Mouse (Mus musculus) adrenal gland, adult 18-20 months (tissue): ENCODE data around the gene Tnk2. TPM values are rescaled to one million over a fixed set of nuclear protein-coding genes. Genes with fewer than 3 reads are reported as not detected.

Experiments
- DNase-seq, 2 experiments: peaks; one replicate each; pipeline ENCODE4 v3.0.0; 2021 to 2022; ENCODE audit warnings: low spot score in 2 of 2
- total RNA-seq, 2 experiments: library from RNA; stranded (reverse); gene quantifications; 1 replicate in 1 of 2; 2 replicates in 1 of 2; pipeline ENCODE4 v1.2.3; 2021

The Tnk2 gene
- total RNA-seq, 2 experiments from 2014 or later = 29.9 to 33.1 TPM

- DNase-seq = no peak
Observed at GRCm38 (mm10) chr16:32707111-32707823, 63.6 kb downstream of the Tnk2 start.

- DNase-seq = no peak
Observed at GRCm38 (mm10) chr16:32707824-32708456, 64.3 kb downstream of the Tnk2 start.

GRCm38 (mm10) chr16:32708457-32709033, 64.9 kb downstream of the Tnk2 start:
- DNase-seq = no peak

GRCm38 (mm10) chr16:32709116-32709515, 65.4 kb downstream of the Tnk2 start:
- no peak for DNase-seq

GRCm38 (mm10) chr16:32710426-32711070, 66.9 kb downstream of the Tnk2 start:
- no peak for DNase-seq

GRCm38 (mm10) chr16:32712202-32712601, 68.5 kb downstream of the Tnk2 start:
- no peak for DNase-seq

- no peak for DNase-seq
Observed at GRCm38 (mm10) chr16:32713556-32713955, 69.9 kb downstream of the Tnk2 start.

- no peak for DNase-seq
Observed at GRCm38 (mm10) chr16:32715364-32715763, 71.7 kb downstream of the Tnk2 start.

GRCm38 (mm10) chr16:32723163-32723562, 79.5 kb downstream of the Tnk2 start:
- DNase-seq = no peak

- no peak for DNase-seq
Observed at GRCm38 (mm10) chr16:32723767-32724166, 80.1 kb downstream of the Tnk2 start.

- no peak for DNase-seq
Observed at GRCm38 (mm10) chr16:32724259-32724658, 80.6 kb downstream of the Tnk2 start.

- no peak for DNase-seq
Observed at GRCm38 (mm10) chr16:32726501-32726900, 82.8 kb downstream of the Tnk2 start.

- DNase-seq = no peak
Observed at GRCm38 (mm10) chr16:32728240-32728639, 84.6 kb downstream of the Tnk2 start.

- DNase-seq = no peak
Observed at GRCm38 (mm10) chr16:32728730-32729129, 85.1 kb downstream of the Tnk2 start.

Other genes starting within 250 kb of the Tnk2 start
- 1 to 10 TPM in 1 of 2 experiments, under 1 TPM in 1; 0.33 to 1.3 TPM for gene Tm4sf19, start 243.4 kb upstream of the Tnk2 start, total RNA-seq
- 1 to 10 TPM; 5.0 to 5.6 TPM for gene Tctex1d2, start 224.2 kb upstream of the Tnk2 start, total RNA-seq
- gene Pcyt1a, start 213.0 kb upstream of the Tnk2 start, total RNA-seq = 10 to 100 TPM; 74.2 to 88.0 TPM
- gene Slc51a, start 156.0 kb upstream of the Tnk2 start, total RNA-seq = not detected
- gene Zdhhc19, start 147.6 kb upstream of the Tnk2 start, total RNA-seq = not detected
- gene Tfrc, start 35.0 kb upstream of the Tnk2 start, total RNA-seq = 10 to 100 TPM; 19.8 to 34.3 TPM
- gene Muc4, start 92.0 kb downstream of the Tnk2 start, total RNA-seq = not detected
- under 1 TPM in 1 of 2 experiments, not detected in 1; 0.10 TPM for gene Muc20, start 153.6 kb downstream of the Tnk2 start, total RNA-seq
- not detected for gene Smbd1, start 166.6 kb downstream of the Tnk2 start, total RNA-seq
- gene Fyttd1, start 233.6 kb downstream of the Tnk2 start, total RNA-seq = 100 to 1,000 TPM; 109 to 111 TPM
- gene Rubcn, start 233.9 kb downstream of the Tnk2 start, total RNA-seq = 10 to 100 TPM; 23.1 to 24.3 TPM